Mouse (Mus musculus) cerebellum, adult 2 months (tissue): ENCODE measurements at regions not wholly inside any gene's neighbourhood (a gene's known extent, or its start where the extent isn't known, plus 50 kb on each side); places are given as distances from the start of the nearest gene placed in this dataset.

Experiments
- CTCF ChIP-seq: fragments of 200-500 bp; IDR thresholded peaks from 2 replicates; pipeline ENCODE4 v1.5.1; 2011; ENCODE audit warnings: low read depth, mild to moderate bottlenecking, control low read depth, low read length, moderate library complexity, borderline replicate concordance; ENCODE audit not compliant: insufficient read depth
- POLR2A ChIP-seq: fragments of 200-500 bp; IDR thresholded peaks from 2 replicates; pipeline ENCODE4 v1.6.1; 2011; ENCODE audit warnings: low read length, control low read depth, borderline replicate concordance; ENCODE audit not compliant: insufficient read depth

GRCm38 (mm10) chr12:10189746-10190145 is 180.0 kb upstream of the Nt5c1b start:
- TF ChIP-seq CTCF (no peak), POLR2A (no peak)
